Mouse (Mus musculus): ENCODE data around the gene Vwa8.

DNA sequence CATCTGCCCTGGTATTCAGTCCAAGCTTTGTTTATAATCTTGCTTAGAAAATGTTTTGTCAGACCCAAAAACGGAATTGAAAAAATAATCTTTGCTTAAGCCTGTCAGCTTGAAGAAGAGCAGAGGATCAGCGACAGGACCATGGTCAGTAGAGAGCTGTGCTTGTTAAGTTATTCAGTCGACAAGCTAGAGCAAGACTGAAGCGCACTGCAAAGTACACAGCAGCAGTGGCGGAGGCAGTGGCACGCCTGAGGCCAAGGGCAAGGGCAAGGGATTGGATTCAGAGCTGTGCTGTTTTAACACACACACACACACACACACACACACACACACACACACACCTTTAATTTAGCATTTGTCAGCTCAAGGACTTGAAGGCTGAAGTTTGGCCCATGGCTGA is 263.2 kb downstream of the Vwa8 start:
- TF ChIP-seq CTCF (IDR thresholded peaks at IDR 0.05; ENCODE audit: control insufficient read depth, insufficient read depth, insufficient read length) (no peak), CEBPB (IDR thresholded peaks at IDR 0.05; ENCODE audit: low read depth) (no peak), USF1 (IDR thresholded peaks at IDR 0.05; ENCODE audit: low read depth) (no peak)
